Mouse (Mus musculus) heart, embryonic 13.5 days (tissue): ENCODE measurements around the gene Fcho1. TPM values are rescaled to one million over a fixed set of nuclear protein-coding genes. Genes with fewer than 3 reads are reported as not detected.
A peak's percentile ranks its signal among the peaks of the same experiment; 100 is the strongest.

Source experiments
- ATAC-seq: fragments of 200-750 bp; cut with Nextera tagmentation; 2 replicates; pipeline ENCODE4 v1.8.0; 2017; ENCODE audit warnings: moderate TSS enrichment; ENCODE audit not compliant: insufficient number of reproducible peaks, low FRiP score, low TSS enrichment; ENCODE audit errors: extremely low read depth
- H3K27ac ChIP-seq: fragments of 300-500 bp; sonication (generic); replicated peaks from 2 replicates; pipeline ENCODE4 v1.5.1; 2015; ENCODE audit warnings: moderate library complexity, mild to moderate bottlenecking, inconsistent platforms
- H3K27me3 ChIP-seq: fragments of 300-500 bp; sonication (generic); replicated peaks from 2 replicates; pipeline ENCODE4 v1.6.1; 2015; ENCODE audit warnings: mild to moderate bottlenecking, inconsistent platforms
- H3K36me3 ChIP-seq: fragments of 300-500 bp; sonication (generic); 2 replicates; pipeline ENCODE4 v1.6.1; 2015; ENCODE audit warnings: mild to moderate bottlenecking, inconsistent platforms
- H3K4me1 ChIP-seq: fragments of 300-500 bp; sonication (generic); 2 replicates; pipeline ENCODE4 v1.6.1; 2015; ENCODE audit warnings: inconsistent platforms
- H3K4me2 ChIP-seq: fragments of 300-500 bp; sonication (generic); 2 replicates; pipeline ENCODE4 v1.6.1; 2015; ENCODE audit warnings: inconsistent platforms, mild to moderate bottlenecking, moderate library complexity
- H3K4me3 ChIP-seq: fragments of 300-500 bp; sonication (generic); 2 replicates; pipeline ENCODE4 v1.5.1; 2015; ENCODE audit warnings: moderate library complexity, mild to moderate bottlenecking, inconsistent platforms
- H3K9ac ChIP-seq: fragments of 300-500 bp; sonication (generic); 2 replicates; pipeline ENCODE4 v1.6.1; 2015; ENCODE audit warnings: inconsistent platforms, mild to moderate bottlenecking, moderate library complexity
- H3K9me3 ChIP-seq: fragments of 300-500 bp; sonication (generic); 2 replicates; pipeline ENCODE4 v1.6.1; 2016; ENCODE audit warnings: inconsistent platforms
- WGBS: fragments of 180-500 bp; shearing (Covaris S2); methylation state at CpG from one replicate; pipeline ENCODE4 v1.1.7; 2015; ENCODE audit warnings: mixed read lengths; 5-methylcytosine and 5-hydroxymethylcytosine counted together
- polyA plus RNA-seq: library from polyadenylated mRNA; unstranded; fragments of >200 nt; fragmentation: Nextera tagmentation; extraction: Ambion mirVana; gene quantifications from 2 replicates; pipeline ENCODE4 v1.2.1, GENCODE M21; 2015

Gene Fcho1
- polyA plus RNA-seq, 1 experiment from 2014 or later, result 1.7 TPM

GRCm38 (mm10) chr8:71681369-71681915 lies 44.1 kb downstream of the Fcho1 start:
- peaks cover 44% of the 10 kb centered on the region for H3K4me1 ChIP-seq
- WGBS, result 13% methylated on average over 18 of the region's 18 CpGs
- ATAC-seq, result no peak
- H3K27ac ChIP-seq, result no peak overlapping the region
- H3K9me3 ChIP-seq, result no peaks in the 10 kb centered on the region
- peaks cover 92% of the 10 kb centered on the region for H3K27me3 ChIP-seq
- no peak overlapping the region for H3K9ac ChIP-seq
- no peak overlapping the region for H3K4me2 ChIP-seq
- peaks cover 5% of the 10 kb centered on the region; the same call in 1 of the 2 replicates for H3K36me3 ChIP-seq
- H3K4me3 ChIP-seq, result no peak overlapping the region

- Histone ChIP-seq H3K9ac (no peak overlapping the region), H3K9me3 (no peaks in the 10 kb centered on the region), H3K27me3 (peaks cover 82% of the 10 kb centered on the region), H3K4me1 (peaks cover 40% of the 10 kb centered on the region), H3K36me3 (peaks cover 5% of the 10 kb centered on the region; the same call in 1 of the 2 replicates), H3K4me2 (0 out of 2 replicates have a peak overlapping the region, but pooled peaks have one; percentile 72), H3K27ac (no peak overlapping the region), H3K4me3 (no peak overlapping the region)
- 15% methylated on average over 21 of the region's 21 CpGs for WGBS
- no peak for ATAC-seq
Observed at GRCm38 (mm10) chr8:71680471-71680870, 45.0 kb downstream of the Fcho1 start.

GRCm38 (mm10) chr8:71679550-71680168 lies 45.9 kb downstream of the Fcho1 start:
- Histone ChIP-seq H3K9me3 (no peaks in the 10 kb centered on the region), H3K36me3 (peaks cover 5% of the 10 kb centered on the region; the same call in 1 of the 2 replicates), H3K27ac (no peak overlapping the region), H3K4me3 (peak overlapping the region; percentile 45), H3K4me1 (peaks cover 38% of the 10 kb centered on the region), H3K4me2 (peak overlapping the region; percentile 72), H3K27me3 (peaks cover 74% of the 10 kb centered on the region), H3K9ac (peak overlapping the region; percentile 73)
- 7% methylated on average over 46 of the region's 46 CpGs for WGBS
- no peak for ATAC-seq

GRCm38 (mm10) chr8:71679116-71679515 lies 46.4 kb downstream of the Fcho1 start:
- Histone ChIP-seq H3K4me1 (peaks cover 38% of the 10 kb centered on the region), H3K4me2 (peak overlapping the region; percentile 72), H3K27ac (no peak overlapping the region), H3K27me3 (peaks cover 69% of the 10 kb centered on the region), H3K4me3 (peak overlapping the region; percentile 45), H3K9me3 (no peaks in the 10 kb centered on the region), H3K36me3 (peaks cover 5% of the 10 kb centered on the region; the same call in 1 of the 2 replicates), H3K9ac (peak overlapping the region; percentile 73)
- WGBS, result 20% methylated on average over 16 of the region's 16 CpGs
- no peak for ATAC-seq

GRCm38 (mm10) chr8:71678216-71678615 lies 47.3 kb downstream of the Fcho1 start:
- peaks cover 60% of the 10 kb centered on the region for H3K27me3 ChIP-seq
- WGBS, result 58% methylated on average over 4 of the region's 4 CpGs

GRCm38 (mm10) chr8:71677555-71677954 lies 48.0 kb downstream of the Fcho1 start:
- Histone ChIP-seq H3K4me1 (peaks cover 38% of the 10 kb centered on the region), H3K27me3 (peaks cover 53% of the 10 kb centered on the region), H3K9ac (0 out of 2 replicates have a peak overlapping the region, but pooled peaks have one; percentile 62), H3K9me3 (no peaks in the 10 kb centered on the region), H3K36me3 (peaks cover 5% of the 10 kb centered on the region; the same call in 1 of the 2 replicates), H3K4me3 (0 out of 2 replicates have a peak overlapping the region, but pooled peaks have one; percentile 86), H3K27ac (peak overlapping the region; percentile 48), H3K4me2 (peak overlapping the region; percentile 87)
- no peak for ATAC-seq

More at GRCm38 (mm10) chr8:71678216-71678615, 47.3 kb downstream of the Fcho1 start:
- no peak overlapping the region for H3K9ac ChIP-seq
- H3K4me3 ChIP-seq, result no peak overlapping the region
- peaks cover 38% of the 10 kb centered on the region for H3K4me1 ChIP-seq
- no peaks in the 10 kb centered on the region for H3K9me3 ChIP-seq
- H3K27ac ChIP-seq, result no peak overlapping the region
- peaks cover 5% of the 10 kb centered on the region; the same call in 1 of the 2 replicates for H3K36me3 ChIP-seq
- no peak overlapping the region for H3K4me2 ChIP-seq
- no peak for ATAC-seq

- H3K4me2 ChIP-seq, result peak overlapping the region; percentile 87
- H3K4me1 ChIP-seq, result peaks cover 45% of the 10 kb centered on the region
- peaks cover 46% of the 10 kb centered on the region for H3K27me3 ChIP-seq
- H3K36me3 ChIP-seq, result peaks cover 5% of the 10 kb centered on the region; the same call in 1 of the 2 replicates
- H3K9me3 ChIP-seq, result no peaks in the 10 kb centered on the region
- WGBS, result 54% methylated on average over 9 of the region's 9 CpGs
- H3K4me3 ChIP-seq, result peak overlapping the region; percentile 86
- H3K9ac ChIP-seq, result peak overlapping the region; percentile 93
- no peak for ATAC-seq
- peak overlapping the region; percentile 76 for H3K27ac ChIP-seq
Observed at GRCm38 (mm10) chr8:71676803-71677202, 48.7 kb downstream of the Fcho1 start.

GRCm38 (mm10) chr8:71676020-71676741 lies 49.3 kb downstream of the Fcho1 start, which contains the start of gene Jak3:
Gene Jak3 (plus strand): TSS chr8:71676296.
- Histone ChIP-seq H3K4me3 (peak within 1 kb of the TSS; percentile 86), H3K4me1 (peaks cover 46% of the 10 kb centered on the region), H3K9ac (peak within 1 kb of the TSS; percentile 93), H3K4me2 (peak within 1 kb of the TSS; percentile 87), H3K9me3 (no peaks in the 10 kb centered on the region), H3K27ac (peak within 1 kb of the TSS; percentile 76), H3K36me3 (peaks cover 5% of the 10 kb centered on the region; the same call in 1 of the 2 replicates), H3K27me3 (peaks cover 39% of the 10 kb centered on the region)
- peak; percentile 32; the same call in 1 of the 2 replicates for ATAC-seq
- 3% methylated on average over 40 of the region's 40 CpGs for WGBS

GRCm38 (mm10) chr8:71675456-71676019 lies 50.0 kb downstream of the Fcho1 start:
- no peaks in the 10 kb centered on the region for H3K9me3 ChIP-seq
- H3K27ac ChIP-seq, result no peak overlapping the region
- H3K4me3 ChIP-seq, result peak overlapping the region; percentile 86
- H3K9ac ChIP-seq, result peak overlapping the region; percentile 93
- 34% methylated on average over 9 of the region's 9 CpGs for WGBS
- ATAC-seq, result no peak
- H3K27me3 ChIP-seq, result peaks cover 33% of the 10 kb centered on the region
- H3K4me1 ChIP-seq, result peaks cover 49% of the 10 kb centered on the region
- H3K4me2 ChIP-seq, result peak overlapping the region; percentile 87
- 0 out of 2 replicates have a peak, but pooled peaks cover under 1% of the 10 kb centered on the region for H3K36me3 ChIP-seq

- H3K27ac ChIP-seq, result no peak overlapping the region
- H3K9me3 ChIP-seq, result no peaks in the 10 kb centered on the region
- no peak for ATAC-seq
- no peak overlapping the region for H3K9ac ChIP-seq
- no peak overlapping the region for H3K4me2 ChIP-seq
- no peak overlapping the region for H3K4me3 ChIP-seq
- H3K27me3 ChIP-seq, result peaks cover 24% of the 10 kb centered on the region
- H3K4me1 ChIP-seq, result peaks cover 45% of the 10 kb centered on the region
- no peaks in the 10 kb centered on the region for H3K36me3 ChIP-seq
- WGBS, result 61% methylated on average over 2 of the region's 2 CpGs
Observed at GRCm38 (mm10) chr8:71674071-71674470, 51.4 kb downstream of the Fcho1 start.
